Mouse (Mus musculus) limb, embryonic 11.5 days (tissue): ENCODE results near the gene Cfap43. TPM values are rescaled to one million over a fixed set of nuclear protein-coding genes. Genes with fewer than 3 reads are reported as not detected.

Experiments used
- ATAC-seq: fragments of 200-750 bp; cut with Nextera tagmentation; 2 replicates; pipeline ENCODE4 v1.8.0; 2017; ENCODE audit warnings: low read depth; ENCODE audit not compliant: insufficient number of reproducible peaks, low FRiP score, low TSS enrichment
- DNase-seq: peaks from one replicate; pipeline ENCODE4 v3.0.0-alpha.2; 2015; ENCODE audit warnings: low spot score
- H3K27ac ChIP-seq: fragments of 300-500 bp; sonication (generic); replicated peaks from 2 replicates; pipeline ENCODE4 v1.5.1; 2014; ENCODE audit warnings: low read depth, mild to moderate bottlenecking, low read length
- H3K27me3 ChIP-seq: fragments of 300-500 bp; sonication (generic); 2 replicates; pipeline ENCODE4 v1.6.1; 2014; ENCODE audit warnings: mild to moderate bottlenecking, low read length, mixed read lengths; ENCODE audit not compliant: control insufficient read depth, insufficient read depth
- H3K36me3 ChIP-seq: fragments of 300-500 bp; sonication (generic); 2 replicates; pipeline ENCODE4 v1.6.1; 2014; ENCODE audit warnings: mild to moderate bottlenecking, low read length, moderate library complexity, mixed read lengths; ENCODE audit not compliant: control insufficient read depth, insufficient read depth
- H3K4me1 ChIP-seq: fragments of 300-500 bp; sonication (generic); 2 replicates; pipeline ENCODE4 v1.6.1; 2014; ENCODE audit warnings: low read length, mixed read lengths; ENCODE audit not compliant: control insufficient read depth, insufficient read depth
- H3K4me2 ChIP-seq: fragments of 300-500 bp; sonication (generic); 2 replicates; pipeline ENCODE4 v1.6.1; 2014; ENCODE audit warnings: low read depth, mild to moderate bottlenecking, moderate library complexity; ENCODE audit not compliant: severe bottlenecking
- H3K4me3 ChIP-seq: fragments of 300-500 bp; sonication (generic); 2 replicates; pipeline ENCODE4 v1.5.1; 2014; ENCODE audit warnings: low read depth, low read length
- H3K9ac ChIP-seq: fragments of 300-500 bp; sonication (generic); 2 replicates; pipeline ENCODE4 v1.6.1; 2014; ENCODE audit warnings: mild to moderate bottlenecking, low read length
- H3K9me3 ChIP-seq: fragments of 300-500 bp; sonication (generic); 2 replicates; pipeline ENCODE4 v1.6.1; 2016; ENCODE audit warnings: low read length; ENCODE audit not compliant: control insufficient read depth
- WGBS: fragments of 180-500 bp; shearing (Covaris S2); extraction: QIAGEN DNeasy Blood & Tissue Kit; methylation state at CpG from one replicate; pipeline ENCODE4 v1.1.7; 2014; 5-methylcytosine and 5-hydroxymethylcytosine counted together
- polyA plus RNA-seq: library from polyadenylated mRNA; unstranded; fragments of >200 nt; fragmentation: Nextera tagmentation; extraction: Ambion mirVana; gene quantifications from 2 replicates; pipeline ENCODE4 v1.2.1, GENCODE M21; 2014

Gene Cfap43
- polyA plus RNA-seq, 1 experiment from 2014 or later = 0.04 TPM

- 0 out of 2 replicates have a peak, but pooled peaks cover 5% of the 10 kb centered on the region for H3K4me1 ChIP-seq
- no peaks in the 10 kb centered on the region for H3K9me3 ChIP-seq
- H3K27ac ChIP-seq = no peak overlapping the region
- H3K4me2 ChIP-seq = no peak overlapping the region
- DNase-seq = peak; percentile 39
- H3K9ac ChIP-seq = no peak overlapping the region; the same call in 1 of the 2 replicates
- H3K27me3 ChIP-seq = no peaks in the 10 kb centered on the region
- no peak overlapping the region for H3K4me3 ChIP-seq
- H3K36me3 ChIP-seq = no peaks in the 10 kb centered on the region
- WGBS = 27% methylated on average over 10 of the region's 10 CpGs
- peak; percentile 62; the same call in 1 of the 2 replicates for ATAC-seq
These were observed 120.5 kb downstream of the Cfap43 start for GRCm38 (mm10) chr19:47798583-47798982.

GRCm38 (mm10) chr19:47796699-47797098 is 122.4 kb downstream of the Cfap43 start:
- 80% methylated on average over 7 of the region's 7 CpGs for WGBS

GRCm38 (mm10) chr19:47795009-47795728 is 123.9 kb downstream of the Cfap43 start:
- 60% methylated on average over 15 of the region's 15 CpGs for WGBS
- Histone ChIP-seq H3K4me2 (no peak overlapping the region), H3K4me1 (0 out of 2 replicates have a peak, but pooled peaks cover 5% of the 10 kb centered on the region), H3K36me3 (no peaks in the 10 kb centered on the region), H3K9me3 (no peaks in the 10 kb centered on the region), H3K9ac (no peak overlapping the region), H3K27me3 (no peaks in the 10 kb centered on the region), H3K4me3 (no peak overlapping the region), H3K27ac (no peak overlapping the region)
- ATAC-seq (no peak), DNase-seq (peak; percentile 67)

More at GRCm38 (mm10) chr19:47796699-47797098, 122.4 kb downstream of the Cfap43 start:
- Histone ChIP-seq H3K9me3 (no peaks in the 10 kb centered on the region), H3K36me3 (no peaks in the 10 kb centered on the region), H3K9ac (no peak overlapping the region), H3K27ac (no peak overlapping the region), H3K4me3 (no peak overlapping the region), H3K27me3 (no peaks in the 10 kb centered on the region), H3K4me1 (0 out of 2 replicates have a peak, but pooled peaks cover 5% of the 10 kb centered on the region), H3K4me2 (no peak overlapping the region)
- no peak for DNase-seq
- ATAC-seq = no peak

- 27% methylated on average over 5 of the region's 5 CpGs for WGBS
- Histone ChIP-seq H3K4me2 (no peak overlapping the region), H3K27ac (no peak overlapping the region), H3K4me1 (0 out of 2 replicates have a peak, but pooled peaks cover 5% of the 10 kb centered on the region), H3K9me3 (no peaks in the 10 kb centered on the region), H3K9ac (no peak overlapping the region), H3K4me3 (no peak overlapping the region), H3K27me3 (no peaks in the 10 kb centered on the region), H3K36me3 (no peaks in the 10 kb centered on the region)
- DNase-seq = no peak
- no peak for ATAC-seq
These were observed 124.8 kb downstream of the Cfap43 start for GRCm38 (mm10) chr19:47794331-47794730.

GRCm38 (mm10) chr19:47790316-47791020 is 128.6 kb downstream of the Cfap43 start:
- Histone ChIP-seq H3K4me2 (no peak overlapping the region), H3K27ac (no peak overlapping the region), H3K27me3 (no peaks in the 10 kb centered on the region), H3K36me3 (no peaks in the 10 kb centered on the region), H3K9me3 (no peaks in the 10 kb centered on the region), H3K9ac (no peak overlapping the region), H3K4me1 (0 out of 2 replicates have a peak, but pooled peaks cover 3% of the 10 kb centered on the region), H3K4me3 (no peak overlapping the region)
- ATAC-seq (no peak), DNase-seq (no peak)
- WGBS = 95% methylated on average over 11 of the region's 11 CpGs

GRCm38 (mm10) chr19:47783898-47784297 is 135.2 kb downstream of the Cfap43 start:
- no peak for DNase-seq
- H3K27me3 ChIP-seq = no peaks in the 10 kb centered on the region
- no peak for ATAC-seq
- 95% methylated on average over 6 of the region's 6 CpGs for WGBS
- H3K9me3 ChIP-seq = no peaks in the 10 kb centered on the region
- H3K4me3 ChIP-seq = no peak overlapping the region
- H3K4me1 ChIP-seq = no peaks in the 10 kb centered on the region
- H3K27ac ChIP-seq = no peak overlapping the region
- H3K36me3 ChIP-seq = no peaks in the 10 kb centered on the region
- no peak overlapping the region for H3K4me2 ChIP-seq
- H3K9ac ChIP-seq = no peak overlapping the region

- ATAC-seq (no peak), DNase-seq (no peak)
- Histone ChIP-seq H3K4me2 (no peak overlapping the region), H3K9ac (no peak overlapping the region), H3K27me3 (no peaks in the 10 kb centered on the region), H3K4me3 (no peak overlapping the region), H3K36me3 (no peaks in the 10 kb centered on the region), H3K9me3 (no peaks in the 10 kb centered on the region), H3K27ac (no peak overlapping the region), H3K4me1 (no peaks in the 10 kb centered on the region)
- 74% methylated on average over 11 of the region's 11 CpGs for WGBS
These were observed 138.1 kb downstream of the Cfap43 start for GRCm38 (mm10) chr19:47780972-47781371.

GRCm38 (mm10) chr19:47780145-47780544 is 138.9 kb downstream of the Cfap43 start:
- DNase-seq = no peak
- Histone ChIP-seq H3K4me2 (no peak overlapping the region), H3K4me1 (no peaks in the 10 kb centered on the region), H3K9me3 (no peaks in the 10 kb centered on the region), H3K27ac (no peak overlapping the region), H3K36me3 (no peaks in the 10 kb centered on the region), H3K27me3 (no peaks in the 10 kb centered on the region), H3K4me3 (no peak overlapping the region), H3K9ac (no peak overlapping the region)
- no peak for ATAC-seq
- WGBS = 95% methylated on average over 7 of the region's 7 CpGs
